Mouse (Mus musculus) liver, embryonic 11.5 days (tissue): Measurements from ENCODE around the gene Crybg1. TPM values are rescaled to one million over a fixed set of nuclear protein-coding genes. Genes with fewer than 3 reads are reported as not detected.
"Not testable (repeated sequence)": the region's sequence is repeated elsewhere in the genome, so short reads cannot be mapped to it uniquely, and the experiment has no call there.

ENCODE experiments used
- ATAC-seq: fragments of 200-750 bp; cut with Nextera tagmentation; replicated peaks from 2 replicates; pipeline ENCODE4 v1.8.0; 2017; ENCODE audit warnings: moderate number of reproducible peaks, mild to moderate bottlenecking, moderate TSS enrichment, moderate library complexity; ENCODE audit not compliant: low FRiP score
- DNase-seq: peaks from one replicate; pipeline ENCODE4 v3.0.0-alpha.2; 2017; ENCODE audit warnings: low spot score
- H3K27ac ChIP-seq: fragments of 300-500 bp; sonication (generic); 2 replicates; pipeline ENCODE4 v1.5.1; 2014; ENCODE audit warnings: mild to moderate bottlenecking, low read depth, low read length, control low read depth
- H3K27me3 ChIP-seq: fragments of 300-500 bp; sonication (generic); replicated peaks from 2 replicates; pipeline ENCODE4 v1.6.1; 2014; ENCODE audit warnings: low read length, mixed read lengths; ENCODE audit not compliant: control insufficient read depth, insufficient read depth
- H3K36me3 ChIP-seq: fragments of 300-500 bp; sonication (generic); 2 replicates; pipeline ENCODE4 v1.6.1; 2014; ENCODE audit warnings: mild to moderate bottlenecking, low read length, moderate library complexity, mixed read lengths; ENCODE audit not compliant: control insufficient read depth, insufficient read depth
- H3K4me1 ChIP-seq: fragments of 300-500 bp; sonication (generic); replicated peaks from 2 replicates; pipeline ENCODE4 v1.6.1; 2014; ENCODE audit warnings: low read length, mixed read lengths; ENCODE audit not compliant: control insufficient read depth, insufficient read depth
- H3K4me2 ChIP-seq: fragments of 300-500 bp; sonication (generic); 2 replicates; pipeline ENCODE4 v1.6.1; 2014; ENCODE audit warnings: mild to moderate bottlenecking, control low read depth, moderate library complexity
- H3K4me3 ChIP-seq: fragments of 300-500 bp; sonication (generic); 2 replicates; pipeline ENCODE4 v1.5.1; 2014; ENCODE audit warnings: low read depth, low read length, control low read depth
- H3K9ac ChIP-seq: fragments of 300-500 bp; sonication (generic); 2 replicates; pipeline ENCODE4 v1.6.1; 2014; ENCODE audit warnings: low read depth, low read length, control low read depth
- H3K9me3 ChIP-seq: fragments of 300-500 bp; sonication (generic); 2 replicates; pipeline ENCODE4 v1.6.1; 2016; ENCODE audit warnings: low read length, inconsistent platforms, mixed read lengths; ENCODE audit not compliant: control insufficient read depth
- WGBS: fragments of 180-500 bp; shearing (Covaris S2); extraction: QIAGEN DNeasy Blood & Tissue Kit; methylation state at CpG from one replicate; pipeline ENCODE4 v1.1.7; 2014; 5-methylcytosine and 5-hydroxymethylcytosine counted together
- polyA plus RNA-seq: library from polyadenylated mRNA; unstranded; fragments of >200 nt; fragmentation: Nextera tagmentation; extraction: Ambion mirVana; gene quantifications from 2 replicates; pipeline ENCODE4 v1.2.1, GENCODE M21; 2014

Gene Crybg1
- polyA plus RNA-seq, 1 experiment from 2014 or later, result 0.33 TPM

DNA sequence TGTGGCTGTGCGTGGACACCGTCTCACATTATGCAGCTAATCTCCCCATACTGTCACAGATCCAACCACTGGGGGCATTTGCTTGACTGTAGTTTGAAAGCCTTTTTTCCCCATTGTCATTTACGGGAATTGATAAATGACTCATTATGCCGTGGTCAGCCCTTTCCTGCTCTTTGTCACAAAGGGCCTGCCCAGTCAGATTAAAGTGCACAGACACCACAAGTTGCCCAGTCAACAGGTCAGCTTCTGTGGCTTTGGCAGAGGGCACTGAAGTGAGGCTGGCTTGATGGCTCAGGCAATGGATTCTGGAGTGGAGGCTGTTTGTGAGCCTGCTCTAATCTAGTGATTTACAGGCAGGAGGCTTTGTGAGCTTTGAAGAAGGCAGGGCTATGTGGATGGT lies 204.9 kb downstream of the Crybg1 start:
- Histone ChIP-seq H3K27me3 (no peaks in the 10 kb centered on the region), H3K27ac (no peak overlapping the region), H3K36me3 (peaks cover 7% of the 10 kb centered on the region), H3K9ac (no peak overlapping the region), H3K4me1 (0 out of 2 replicates have a peak, but pooled peaks cover 3% of the 10 kb centered on the region), H3K4me2 (no peak overlapping the region), H3K9me3 (no peaks in the 10 kb centered on the region), H3K4me3 (no peak overlapping the region)
- DNase-seq (no peak), ATAC-seq (no peak)
- 59% methylated on average over 4 of the region's 4 CpGs for WGBS

DNA sequence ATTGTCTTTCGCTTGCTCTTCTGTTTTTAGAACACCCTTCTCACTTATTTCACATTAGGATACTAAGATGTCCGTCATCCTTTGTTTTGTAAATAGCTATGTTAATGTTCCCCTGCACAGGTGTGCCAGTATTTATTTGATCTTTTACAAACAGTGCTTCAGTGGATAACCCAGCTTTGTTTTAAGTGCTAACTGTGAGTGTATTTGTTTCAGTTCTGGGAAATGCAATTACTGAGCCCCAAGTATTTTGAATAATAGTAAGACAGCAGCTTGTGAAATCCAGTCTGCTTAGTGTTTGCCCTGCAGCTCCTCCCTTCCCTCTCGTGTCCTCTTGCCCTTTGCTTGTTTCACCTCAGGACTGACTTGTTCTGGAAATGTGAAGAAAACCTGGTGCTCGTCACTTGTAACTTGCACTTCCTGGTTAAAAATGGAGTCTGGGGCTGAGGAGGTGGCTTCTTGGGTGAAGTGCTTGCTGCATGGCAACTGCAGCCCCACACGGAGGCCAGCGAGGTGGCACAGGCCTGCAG lies 209.5 kb downstream of the Crybg1 start:
- 82% methylated on average over 6 of the region's 6 CpGs for WGBS
- H3K4me3 ChIP-seq, result no peak overlapping the region
- DNase-seq (no peak), ATAC-seq (no peak)
- H3K27me3 ChIP-seq, result no peaks in the 10 kb centered on the region
- H3K36me3 ChIP-seq, result no peaks in the 10 kb centered on the region; the same call in 1 of the 2 replicates
- no peak overlapping the region for H3K4me2 ChIP-seq
- no peak overlapping the region for H3K27ac ChIP-seq
- no peak overlapping the region for H3K9ac ChIP-seq
- H3K9me3 ChIP-seq, result no peaks in the 10 kb centered on the region
- 0 out of 2 replicates have a peak, but pooled peaks cover 3% of the 10 kb centered on the region for H3K4me1 ChIP-seq

DNA sequence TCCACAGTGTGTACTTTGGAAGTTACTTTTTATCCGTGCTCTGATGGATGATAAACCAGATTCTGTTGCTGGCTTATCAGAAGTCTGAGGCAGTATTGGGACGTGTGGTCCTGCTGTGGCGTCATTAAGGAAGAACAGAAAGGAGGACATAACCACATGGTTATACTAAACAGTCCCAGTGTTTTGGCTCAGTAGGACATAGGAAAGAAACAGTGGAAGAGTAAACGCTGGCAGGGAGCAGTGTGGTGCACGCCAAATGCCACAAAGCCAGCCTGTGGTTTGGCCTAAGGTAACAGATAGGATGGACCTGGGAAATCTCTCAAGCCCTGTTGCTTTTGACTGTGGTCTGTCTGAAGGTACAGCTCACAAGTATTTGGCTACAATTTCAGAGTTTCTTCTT lies 220.1 kb downstream of the Crybg1 start:
- WGBS, result 76% methylated on average over 5 of the region's 5 CpGs
- H3K4me2 ChIP-seq, result no peak overlapping the region

DNA sequence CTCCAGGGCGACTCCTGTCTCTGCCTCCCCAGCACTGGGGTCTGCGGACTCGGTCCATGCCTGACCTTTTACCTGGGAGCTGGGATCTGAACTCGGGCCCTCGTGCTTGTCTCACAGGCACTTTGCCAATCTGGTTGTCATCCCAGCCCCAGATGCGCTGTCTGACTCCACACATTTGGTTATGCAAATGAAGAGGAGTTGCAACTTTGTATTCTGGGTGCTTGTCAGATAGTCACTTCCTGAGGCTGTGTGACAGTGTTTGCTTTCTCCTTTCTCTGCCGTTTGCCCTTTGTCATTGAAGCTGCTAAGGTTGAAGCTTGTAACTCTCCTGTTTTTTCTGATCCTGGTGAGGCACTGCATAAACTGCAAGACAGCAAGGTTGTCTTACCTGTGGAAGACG lies 220.9 kb downstream of the Crybg1 start:
- no peak for DNase-seq
- Histone ChIP-seq H3K4me2 (no peak overlapping the region), H3K9ac (no peak overlapping the region), H3K36me3 (peaks cover 5% of the 10 kb centered on the region), H3K9me3 (no peaks in the 10 kb centered on the region), H3K27me3 (no peaks in the 10 kb centered on the region), H3K27ac (no peak overlapping the region), H3K4me1 (no peaks in the 10 kb centered on the region), H3K4me3 (no peak overlapping the region)
- 77% methylated on average over 8 of the region's 8 CpGs for WGBS
- ATAC-seq, result no peak

More for the DNA sequence above, 220.1 kb downstream of the Crybg1 start:
- no peak for DNase-seq
- H3K4me3 ChIP-seq, result no peak overlapping the region
- no peak overlapping the region for H3K9ac ChIP-seq
- no peaks in the 10 kb centered on the region for H3K4me1 ChIP-seq
- H3K9me3 ChIP-seq, result no peaks in the 10 kb centered on the region
- H3K36me3 ChIP-seq, result peaks cover 2% of the 10 kb centered on the region
- H3K27me3 ChIP-seq, result no peaks in the 10 kb centered on the region
- ATAC-seq, result no peak
- no peak overlapping the region for H3K27ac ChIP-seq

DNA sequence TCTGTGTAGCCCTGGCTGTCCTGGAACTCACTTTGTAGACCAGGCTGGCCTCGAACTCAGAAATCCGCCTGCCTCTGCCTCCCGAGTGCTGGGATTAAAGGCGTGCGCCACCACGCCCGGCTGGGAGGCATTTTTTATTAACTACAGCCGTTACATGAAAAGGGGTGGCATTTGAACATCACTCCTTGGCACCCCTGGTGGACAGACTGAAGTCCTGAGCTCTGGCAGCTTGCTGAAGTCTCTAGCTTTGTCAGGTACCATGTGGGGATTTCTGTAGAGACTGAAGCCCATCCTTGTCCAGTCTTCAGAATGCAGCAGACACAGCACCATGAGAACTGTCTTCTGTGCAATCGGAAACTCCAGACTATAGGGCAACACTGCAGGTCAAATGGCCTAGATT lies 222.9 kb downstream of the Crybg1 start:
- not testable (repeated sequence) for H3K4me3 ChIP-seq, H3K4me2 ChIP-seq, H3K9me3 ChIP-seq, DNase-seq, H3K36me3 ChIP-seq, ATAC-seq, H3K4me1 ChIP-seq, H3K27me3 ChIP-seq, H3K27ac ChIP-seq, H3K9ac ChIP-seq
- WGBS, result 86% methylated on average over 8 of the region's 9 CpGs

DNA sequence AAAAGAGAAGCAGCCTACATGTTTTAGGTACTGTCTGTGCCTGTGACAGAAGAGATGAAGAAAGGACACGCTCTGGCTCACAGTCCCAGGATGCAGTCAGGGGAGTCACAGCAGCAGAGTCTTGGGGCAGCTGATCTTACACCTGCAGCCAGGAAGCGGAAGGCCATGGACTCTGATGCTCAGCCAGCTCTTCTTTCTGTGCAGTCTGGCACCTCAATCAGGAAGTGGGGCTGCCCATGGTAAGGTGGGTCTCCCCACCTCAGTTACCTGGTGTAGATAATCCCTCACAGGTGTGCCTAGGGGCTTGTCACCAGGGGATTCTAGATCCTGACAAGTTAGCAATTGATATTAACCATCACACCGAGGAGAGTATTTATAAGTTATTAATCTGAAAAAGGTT lies 225.6 kb downstream of the Crybg1 start:
- ATAC-seq (no peak), DNase-seq (no peak)
- H3K9ac ChIP-seq, result no peak overlapping the region
- H3K27me3 ChIP-seq, result no peaks in the 10 kb centered on the region
- no peak overlapping the region for H3K4me2 ChIP-seq
- peaks cover 2% of the 10 kb centered on the region; the same call in 1 of the 2 replicates for H3K36me3 ChIP-seq
- H3K27ac ChIP-seq, result no peak overlapping the region
- no peak overlapping the region for H3K4me3 ChIP-seq
- WGBS, result 92% methylated on average over 3 of the region's 3 CpGs
- H3K4me1 ChIP-seq, result no peaks in the 10 kb centered on the region
- no peaks in the 10 kb centered on the region for H3K9me3 ChIP-seq

DNA sequence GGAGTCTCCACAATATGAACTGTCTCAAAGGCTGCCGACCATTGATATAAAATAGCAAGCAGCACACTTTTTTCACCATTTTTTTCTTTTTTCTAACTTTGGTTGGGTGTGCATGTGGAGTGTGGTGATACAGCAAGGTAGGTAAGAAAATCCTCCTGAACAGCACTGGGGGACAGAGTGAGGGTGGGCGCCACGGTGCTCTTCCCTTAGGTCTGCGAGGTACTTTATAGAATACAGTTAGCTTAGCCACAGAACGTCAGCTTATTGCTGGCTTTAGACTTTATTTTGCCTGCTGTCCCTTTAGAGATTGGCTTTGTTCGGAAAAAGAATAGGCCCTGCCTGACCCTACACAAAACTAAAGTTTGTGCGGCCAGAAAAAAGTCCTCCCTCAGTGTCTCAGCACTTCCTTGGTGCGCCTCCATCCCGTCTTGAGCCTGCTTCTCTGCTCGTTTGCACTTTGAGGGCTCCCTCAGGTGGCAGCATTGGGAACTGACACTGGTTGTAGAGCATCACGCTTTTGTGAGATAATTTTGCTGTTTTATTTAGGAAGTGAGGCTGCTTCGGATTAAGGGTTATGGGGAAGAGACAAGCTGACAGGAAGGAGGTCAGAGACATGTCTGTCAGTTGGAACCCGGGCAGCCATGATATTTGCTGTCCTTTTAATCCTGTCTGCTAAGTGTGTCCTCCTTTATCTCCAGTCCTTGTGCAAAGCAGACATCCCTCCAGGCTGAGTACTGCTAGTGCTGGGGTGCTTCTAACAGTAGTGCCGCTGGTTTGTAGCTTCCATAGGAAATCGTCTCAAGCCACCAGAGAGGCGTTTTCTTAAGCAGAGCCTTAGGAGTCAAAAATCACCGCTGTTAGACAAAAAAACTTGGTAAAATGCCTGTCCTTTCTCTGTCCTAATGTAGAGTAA lies 229.7 kb downstream of the Crybg1 start:
- no peaks in the 10 kb centered on the region for H3K9me3 ChIP-seq
- DNase-seq, result peak; percentile 59
- no peak overlapping the region for H3K27ac ChIP-seq
- H3K4me1 ChIP-seq, result 0 out of 2 replicates have a peak, but pooled peaks cover 3% of the 10 kb centered on the region
- WGBS, result 44% methylated on average over 17 of the region's 17 CpGs
- 0 out of 2 replicates have a peak, but pooled peaks have one; percentile 47 for ATAC-seq
- 0 out of 2 replicates have a peak, but pooled peaks cover 2% of the 10 kb centered on the region for H3K36me3 ChIP-seq
- no peak overlapping the region for H3K4me2 ChIP-seq
- H3K9ac ChIP-seq, result no peak overlapping the region
- no peaks in the 10 kb centered on the region for H3K27me3 ChIP-seq
- H3K4me3 ChIP-seq, result no peak overlapping the region

DNA sequence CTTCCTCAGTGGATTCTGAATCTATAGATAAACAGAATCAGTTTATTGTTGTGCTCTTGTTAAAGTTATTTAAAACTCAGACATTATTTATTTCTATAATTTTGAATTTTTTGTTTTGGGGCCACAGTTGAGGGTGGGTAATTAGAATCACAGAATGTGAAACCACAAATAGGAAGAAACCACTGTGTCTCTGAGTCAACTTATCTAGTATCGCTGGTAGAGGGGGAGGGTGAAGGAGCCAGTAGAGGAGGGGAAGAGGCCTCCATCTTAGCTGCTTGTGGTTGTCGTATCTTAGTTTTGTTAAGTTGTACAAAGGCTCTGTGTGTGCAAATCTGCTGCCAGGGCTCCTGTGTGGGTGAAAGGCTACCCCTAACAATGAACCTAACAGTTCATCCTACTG lies 231.9 kb downstream of the Crybg1 start:
- no peaks in the 10 kb centered on the region for H3K36me3 ChIP-seq

More for the DNA sequence above, 231.9 kb downstream of the Crybg1 start:
- H3K9ac ChIP-seq, result no peak overlapping the region
- ATAC-seq, result no peak
- H3K27ac ChIP-seq, result no peak overlapping the region
- H3K4me3 ChIP-seq, result no peak overlapping the region
- 0 out of 2 replicates have a peak, but pooled peaks cover 4% of the 10 kb centered on the region for H3K4me1 ChIP-seq
- H3K4me2 ChIP-seq, result no peak overlapping the region
- H3K27me3 ChIP-seq, result no peaks in the 10 kb centered on the region
- H3K9me3 ChIP-seq, result no peaks in the 10 kb centered on the region
- 37% methylated on average over 2 of the region's 2 CpGs for WGBS
- no peak for DNase-seq
